Mouse (Mus musculus): ENCODE measurements at regions not wholly inside any gene's neighbourhood (a gene's known extent, or its start where the extent isn't known, plus 50 kb on each side); places are given as distances from the start of the nearest gene placed in this dataset.

DNA sequence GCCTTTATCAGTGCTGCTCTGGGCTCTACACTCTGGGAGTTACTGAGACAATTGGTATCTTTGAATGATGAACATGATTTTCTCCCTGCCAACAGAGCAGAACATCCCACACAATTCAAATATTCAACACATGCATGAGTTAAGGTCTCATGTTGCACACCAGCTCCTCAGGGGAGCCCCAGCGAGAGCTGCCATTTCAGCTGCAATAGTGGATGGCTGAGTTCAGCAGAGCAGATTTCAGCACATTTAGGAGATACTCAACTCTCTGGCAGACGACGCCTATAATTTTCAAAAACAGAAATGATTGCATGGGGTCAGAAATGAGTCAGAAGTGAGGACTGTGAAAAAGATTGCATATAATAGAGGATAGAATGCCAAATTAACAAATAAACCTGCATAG is 105.6 kb upstream of the Tyw5 start:
- WGBS = 70% methylated on average over 3 of the region's 3 CpGs

DNA sequence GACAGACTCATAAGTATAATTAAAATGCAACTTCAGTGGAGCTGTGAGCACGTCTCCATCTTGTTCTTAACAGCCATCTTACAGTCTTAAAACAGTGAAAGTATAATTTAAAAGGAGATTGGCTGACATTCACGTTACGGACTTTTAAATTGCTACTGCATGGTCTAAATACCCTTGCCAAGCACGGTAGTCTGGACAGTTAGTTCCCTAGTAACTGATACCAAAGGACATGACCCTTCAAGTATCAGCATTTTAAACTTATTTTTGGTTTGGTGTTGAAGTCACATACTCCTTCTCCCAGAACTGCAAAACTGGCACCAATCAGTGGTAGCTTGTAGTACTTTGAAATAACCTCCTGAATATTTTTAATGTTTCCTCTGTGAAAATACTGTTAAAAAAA is 119.1 kb upstream of the Tyw5 start:
- Histone ChIP-seq H3K36me3 (ENCODE audit: insufficient read depth, low read length) (no peaks in the 10 kb centered on the region), H3K4me3 (ENCODE audit: low read depth, low read length) (no peak overlapping the region), H3K9ac (replicated peaks; ENCODE audit: low read depth) (no peak overlapping the region), H3K27ac (ENCODE audit: low read length) (no peak overlapping the region), H3K9me3 (ENCODE audit: low read length) (no peaks in the 10 kb centered on the region), H3K27me3 (replicated peaks; ENCODE audit: insufficient read depth, low read length) (no peaks in the 10 kb centered on the region), H3K4me2 (replicated peaks; ENCODE audit: low read depth, low read length) (no peak overlapping the region), H3K4me1 (ENCODE audit: insufficient read depth, low read depth, low read length) (no peaks in the 10 kb centered on the region)
- DNase-seq (ENCODE audit: low spot score) (no peak), ATAC-seq (no peak)
- 71% methylated on average over 4 of the region's 4 CpGs for WGBS
- TF ChIP-seq CTCF (IDR thresholded peaks at IDR 0.05) (no peak), EP300 (IDR thresholded peaks at IDR 0.05) (no peak)

More for the DNA sequence above, 105.6 kb upstream of the Tyw5 start:
- TF ChIP-seq EP300 (IDR thresholded peaks at IDR 0.05) (no peak), CTCF (IDR thresholded peaks at IDR 0.05) (no peak)
- no peaks in the 10 kb centered on the region for H3K27me3 ChIP-seq (replicated peaks; ENCODE audit: insufficient read depth, low read length)
- no peak overlapping the region for H3K4me2 ChIP-seq (replicated peaks; ENCODE audit: low read depth, low read length)
- DNase-seq (ENCODE audit: low spot score) = no peak
- no peak for ATAC-seq
- H3K9me3 ChIP-seq (ENCODE audit: low read length) = no peaks in the 10 kb centered on the region
- H3K4me1 ChIP-seq (ENCODE audit: insufficient read depth, low read depth, low read length) = no peaks in the 10 kb centered on the region
- H3K27ac ChIP-seq (ENCODE audit: low read length) = no peak overlapping the region
- H3K36me3 ChIP-seq (ENCODE audit: insufficient read depth, low read length) = no peaks in the 10 kb centered on the region
- no peak overlapping the region for H3K4me3 ChIP-seq (ENCODE audit: low read depth, low read length)
- no peak overlapping the region for H3K9ac ChIP-seq (replicated peaks; ENCODE audit: low read depth)

GRCm38 (mm10) chr1:57528703-57529102 is 121.8 kb upstream of the Tyw5 start:
- TF ChIP-seq EP300 (IDR thresholded peaks at IDR 0.05) = no peak
- no peak for TF ChIP-seq CTCF (IDR thresholded peaks at IDR 0.05)
- H3K9me3 ChIP-seq (ENCODE audit: low read length) = no peaks in the 10 kb centered on the region
- DNase-seq (ENCODE audit: low spot score) (no peak), ATAC-seq (no peak)
- no peaks in the 10 kb centered on the region for H3K4me1 ChIP-seq (ENCODE audit: insufficient read depth, low read depth, low read length)
- no peak overlapping the region for H3K4me3 ChIP-seq (ENCODE audit: low read depth, low read length)
- H3K9ac ChIP-seq (replicated peaks; ENCODE audit: low read depth) = no peak overlapping the region
- 45% methylated on average over 3 of the region's 3 CpGs for WGBS
- no peak overlapping the region for H3K4me2 ChIP-seq (replicated peaks; ENCODE audit: low read depth, low read length)
- no peak overlapping the region for H3K27ac ChIP-seq (ENCODE audit: low read length)
- H3K27me3 ChIP-seq (replicated peaks; ENCODE audit: insufficient read depth, low read length) = no peaks in the 10 kb centered on the region
- H3K36me3 ChIP-seq (ENCODE audit: insufficient read depth, low read length) = no peaks in the 10 kb centered on the region

DNA sequence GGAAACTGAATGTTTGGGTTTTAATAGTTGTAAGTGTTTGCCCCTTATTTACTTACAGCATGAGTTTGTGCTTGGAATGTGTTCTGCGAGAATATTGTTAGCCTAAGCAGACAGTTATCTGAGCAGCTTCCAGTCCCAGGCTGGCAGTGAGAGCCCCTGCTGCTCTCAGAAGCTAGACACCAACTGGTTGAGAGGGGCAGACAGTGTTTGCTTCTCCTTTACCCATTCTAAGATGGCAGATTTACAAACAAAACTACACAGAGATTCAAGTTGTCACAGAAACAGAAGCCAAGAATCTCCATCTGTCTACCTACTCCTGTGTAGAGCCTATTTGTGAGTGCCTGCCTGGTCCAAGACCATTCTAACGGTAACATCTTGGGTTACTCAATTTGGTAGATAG is 122.4 kb upstream of the Tyw5 start:
- ATAC-seq (no peak), DNase-seq (ENCODE audit: low spot score) (no peak)
- Histone ChIP-seq H3K9me3 (ENCODE audit: low read length) (no peaks in the 10 kb centered on the region), H3K4me1 (ENCODE audit: insufficient read depth, low read depth, low read length) (no peaks in the 10 kb centered on the region), H3K9ac (replicated peaks; ENCODE audit: low read depth) (no peak overlapping the region), H3K27me3 (replicated peaks; ENCODE audit: insufficient read depth, low read length) (no peaks in the 10 kb centered on the region), H3K4me2 (replicated peaks; ENCODE audit: low read depth, low read length) (no peak overlapping the region), H3K36me3 (ENCODE audit: insufficient read depth, low read length) (no peaks in the 10 kb centered on the region), H3K27ac (ENCODE audit: low read length) (no peak overlapping the region), H3K4me3 (ENCODE audit: low read depth, low read length) (no peak overlapping the region)
- WGBS = 50% methylated on average over 2 of the region's 2 CpGs
- TF ChIP-seq EP300 (IDR thresholded peaks at IDR 0.05) (no peak), CTCF (IDR thresholded peaks at IDR 0.05) (no peak)

DNA sequence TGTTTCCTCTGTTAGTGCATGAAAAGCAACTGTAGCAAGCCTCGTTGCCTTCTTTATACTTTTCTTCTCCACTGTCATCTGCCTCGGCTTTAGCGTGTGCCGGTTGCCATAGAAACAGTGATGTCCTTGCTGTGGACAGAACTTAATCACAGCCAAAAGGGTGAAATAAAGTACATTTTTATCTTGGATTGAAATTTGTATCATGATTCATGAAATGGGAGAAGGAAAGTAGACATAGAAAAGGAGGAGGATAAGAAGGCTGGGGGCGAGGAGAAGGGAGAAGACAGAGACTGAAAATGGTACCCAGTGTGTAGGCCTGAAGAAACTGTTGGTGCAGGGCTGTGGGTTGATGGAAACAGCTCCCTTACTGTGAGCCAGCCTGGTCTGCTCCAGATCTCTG is 130.5 kb upstream of the Tyw5 start:
- H3K9me3 ChIP-seq (ENCODE audit: low read length) = no peaks in the 10 kb centered on the region
- DNase-seq (ENCODE audit: low spot score) (no peak), ATAC-seq (no peak)
- 77% methylated on average over 5 of the region's 5 CpGs for WGBS
- H3K27ac ChIP-seq (ENCODE audit: low read length) = no peak overlapping the region
- H3K4me3 ChIP-seq (ENCODE audit: low read depth, low read length) = no peak overlapping the region
- no peaks in the 10 kb centered on the region for H3K27me3 ChIP-seq (replicated peaks; ENCODE audit: insufficient read depth, low read length)
- H3K9ac ChIP-seq (replicated peaks; ENCODE audit: low read depth) = no peak overlapping the region
- no peak overlapping the region for H3K4me2 ChIP-seq (replicated peaks; ENCODE audit: low read depth, low read length)
- H3K4me1 ChIP-seq (ENCODE audit: insufficient read depth, low read depth, low read length) = no peaks in the 10 kb centered on the region
- TF ChIP-seq EP300 (IDR thresholded peaks at IDR 0.05) = no peak
- TF ChIP-seq CTCF (IDR thresholded peaks at IDR 0.05) = no peak
- no peaks in the 10 kb centered on the region for H3K36me3 ChIP-seq (ENCODE audit: insufficient read depth, low read length)

GRCm38 (mm10) chr1:57544684-57545083 is 137.8 kb upstream of the Tyw5 start:
- H3K4me2 ChIP-seq (replicated peaks; ENCODE audit: low read depth, low read length) = no peak overlapping the region
- TF ChIP-seq EP300 (IDR thresholded peaks at IDR 0.05) = no peak
- no peak for TF ChIP-seq CTCF (IDR thresholded peaks at IDR 0.05)
- no peak overlapping the region for H3K27ac ChIP-seq (ENCODE audit: low read length)
- no peak overlapping the region for H3K4me3 ChIP-seq (ENCODE audit: low read depth, low read length)
- 70% methylated on average over 3 of the region's 3 CpGs for WGBS
- no peak overlapping the region for H3K9ac ChIP-seq (replicated peaks; ENCODE audit: low read depth)
- ATAC-seq = no peak
- H3K27me3 ChIP-seq (replicated peaks; ENCODE audit: insufficient read depth, low read length) = no peaks in the 10 kb centered on the region
- H3K9me3 ChIP-seq (ENCODE audit: low read length) = no peaks in the 10 kb centered on the region
- H3K36me3 ChIP-seq (ENCODE audit: insufficient read depth, low read length) = no peaks in the 10 kb centered on the region
- 0 out of 2 replicates have a peak, but pooled peaks cover 2% of the 10 kb centered on the region for H3K4me1 ChIP-seq (ENCODE audit: insufficient read depth, low read depth, low read length)
- no peak for DNase-seq (ENCODE audit: low spot score)
